Mouse (Mus musculus) olfactory bulb, adult 2 months (tissue): ENCODE measurements around the gene Amer3.
"Not testable (repeated sequence)": the region's sequence is repeated elsewhere in the genome, so short reads cannot be mapped to it uniquely, and the experiment has no call there.

Source experiments
- CTCF ChIP-seq: fragments of 200-500 bp; IDR thresholded peaks from 2 replicates; pipeline ENCODE4 v1.5.1; 2012; ENCODE audit warnings: low read depth, mild to moderate bottlenecking, low read length, moderate library complexity; ENCODE audit not compliant: insufficient read depth
- POLR2A ChIP-seq: fragments of 200-500 bp; IDR thresholded peaks from 2 replicates; pipeline ENCODE4 v1.6.1; 2012; ENCODE audit warnings: mild to moderate bottlenecking, low read depth, low read length, moderate library complexity; ENCODE audit not compliant: insufficient read depth

DNA sequence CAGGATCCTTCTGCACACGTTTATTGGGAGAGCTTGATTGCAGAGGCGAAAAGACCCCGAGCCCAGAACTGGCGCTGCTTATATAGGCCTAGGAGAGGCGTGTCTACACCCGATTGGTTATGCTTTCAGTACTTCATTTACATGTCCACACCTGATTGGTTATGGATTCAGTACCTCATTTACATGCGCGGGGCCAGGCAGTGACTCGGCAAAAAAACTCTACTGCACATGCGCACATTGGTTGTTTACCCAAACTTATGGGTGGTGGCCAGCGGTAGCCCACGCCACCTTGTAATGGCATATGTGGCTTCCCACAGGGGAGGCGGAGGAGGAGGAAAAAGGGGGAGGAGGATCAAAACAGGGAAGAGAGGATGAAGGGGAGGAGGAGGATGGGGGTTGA, 40.7 kb downstream of the Amer3 start:
- TF ChIP-seq CTCF, POLR2A: not testable (repeated sequence)
